In the genomic region with DNA sequence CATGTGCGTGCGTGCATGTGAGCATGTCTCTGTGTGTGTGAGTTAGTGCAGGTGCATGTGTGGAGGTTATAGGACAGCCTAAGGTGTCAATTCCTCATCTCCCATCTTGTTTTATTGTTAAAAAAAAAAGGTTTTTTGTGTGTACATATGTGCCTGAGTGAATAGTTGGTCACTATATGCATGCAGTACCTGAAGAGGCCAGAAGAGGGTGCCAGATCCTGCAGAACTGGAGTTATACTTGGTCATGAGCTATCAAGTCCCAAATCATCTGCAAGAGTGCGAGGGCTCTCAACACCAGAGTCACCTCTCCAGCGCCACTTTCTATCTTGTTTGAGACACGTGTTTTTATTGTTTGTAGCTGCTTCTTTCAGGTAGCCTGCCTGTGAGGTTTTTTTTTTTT, we compare ENCODE assay signal across 8 mouse cellular contexts.
A peak's percentile ranks its signal among the peaks of the same experiment; 100 is the strongest.
DNase-seq lines count a peak whose midpoint lies in the region; ATAC-seq and TF ChIP-seq lines count a peak whose summit lies in the region.
"Had no signal": no experiment of that assay in that cellular context is flagged by ENCODE, and none has a peak within 500 bp of the region (broad histone marks: within the 10 kb centered on the region; RNA-seq: fewer than 3 reads in every experiment).

No protein-coding gene starts in this region.

- DNase-seq in kidney, adult 18-20 months = peak; percentile 56
- DNase-seq in A20 (ENCODE audit: low read depth, low spot score) = peak; percentile 25
- DNase-seq in ES-CJ7 (ENCODE audit: low read depth, low spot score) = peak; percentile 65
- peak; percentile 76 for DNase-seq in hindbrain, postnatal 0 days (ENCODE audit: low spot score)
- DNase-seq in thymus, postnatal 0 days (ENCODE audit: low spot score) = peak; percentile 37

- 0 out of 2 replicates have a peak, but pooled peaks cover 3% of the 10 kb centered on the region for H3K9me3 ChIP-seq in kidney, embryonic 15.5 days (replicated peaks)
- H3K9me3 ChIP-seq in hindbrain, postnatal 0 days (ENCODE audit: low read length) = no peaks in the 10 kb centered on the region

- H3K9ac ChIP-seq in kidney, embryonic 15.5 days = no peak overlapping the region
- no peak overlapping the region for H3K9ac ChIP-seq in hindbrain, postnatal 0 days (replicated peaks; ENCODE audit: low read length)

- WGBS in kidney, embryonic 15.5 days = 78% methylated on average over 5 of the region's 5 CpGs
- WGBS in hindbrain, postnatal 0 days = 79% methylated on average over 5 of the region's 5 CpGs

- H3K4me3 ChIP-seq in kidney, embryonic 15.5 days (replicated peaks) = no peak overlapping the region
- no peak overlapping the region for H3K4me3 ChIP-seq in hindbrain, postnatal 0 days (ENCODE audit: low read length)
- H3K4me3 ChIP-seq: erythroblast, embryonic 14.5 days had no signal

- H3K4me1 ChIP-seq in kidney, embryonic 15.5 days = peaks cover 4% of the 10 kb centered on the region
- H3K4me1 ChIP-seq in hindbrain, postnatal 0 days (ENCODE audit: insufficient read depth, low read length) = 0 out of 2 replicates have a peak, but pooled peaks cover 1% of the 10 kb centered on the region

- TF ChIP-seq CTCF in hindbrain, postnatal 0 days (IDR thresholded peaks at IDR 0.05; ENCODE audit: low read depth) = peak; percentile 85

- no peaks in the 10 kb centered on the region for H3K27me3 ChIP-seq in kidney, embryonic 15.5 days
- no peaks in the 10 kb centered on the region for H3K27me3 ChIP-seq in hindbrain, postnatal 0 days (ENCODE audit: insufficient read depth, low read length)

- no peaks in the 10 kb centered on the region for H3K36me3 ChIP-seq in kidney, embryonic 15.5 days
- no peaks in the 10 kb centered on the region for H3K36me3 ChIP-seq in hindbrain, postnatal 0 days (ENCODE audit: insufficient read depth, low read length)

- no peak overlapping the region for H3K27ac ChIP-seq in kidney, embryonic 15.5 days
- H3K27ac ChIP-seq in hindbrain, postnatal 0 days = no peak overlapping the region

- ATAC-seq in kidney, embryonic 15.5 days (replicated peaks; ENCODE audit: low FRiP score) = no peak
- no peak for ATAC-seq in hindbrain, postnatal 0 days
- no peak for ATAC-seq in megakaryocyte, adult 5-6 weeks (ENCODE audit: poor library complexity, severe bottlenecking)

- no peak overlapping the region for H3K4me2 ChIP-seq in kidney, embryonic 15.5 days
- no peak overlapping the region for H3K4me2 ChIP-seq in hindbrain, postnatal 0 days (ENCODE audit: low read depth, low read length)

Comparison
In these comparisons a context has a peak if more than half of its experiments do, and no peak if none do; other contexts are left out.
1. DNase-seq: peak in every context shown above with its lines; median percentile 76 in hindbrain, postnatal 0 days; 65 in ES-CJ7; 56 in kidney, adult 18-20 months; 37 in thymus, postnatal 0 days; 25 in A20.